Mouse (Mus musculus) myocyte (in vitro differentiated cells): ENCODE results near the gene Ugt1a8.

Experiments
- CEBPB ChIP-seq: IDR thresholded peaks from 2 replicates; pipeline ENCODE4 v1.6.1; 2011; ENCODE audit warnings: mild to moderate bottlenecking, moderate library complexity; ENCODE audit not compliant: poor library complexity, insufficient read depth, severe bottlenecking
- E2F4 ChIP-seq: IDR thresholded peaks from one replicate; pipeline ENCODE4 v1.6.1; 2011; ENCODE audit warnings: mild to moderate bottlenecking, control low read depth, moderate library complexity; ENCODE audit not compliant: insufficient read depth
- MAX ChIP-seq: IDR thresholded peaks from one replicate; pipeline ENCODE4 v1.6.1; 2011; ENCODE audit warnings: low read depth, mild to moderate bottlenecking, control low read depth
- MYOD1 ChIP-seq, 3 experiments: IDR thresholded peaks; one replicate each; pipeline ENCODE4 v1.6.1; 2011; ENCODE audit warnings: control low read depth in 2 of 3, low read depth in 2 of 3, mild to moderate bottlenecking in 2 of 3, moderate library complexity in 1 of 3; ENCODE audit not compliant: insufficient read length in 2 of 3, control insufficient read depth in 1 of 3
- MYOG ChIP-seq, 3 experiments: IDR thresholded peaks; one replicate each; pipeline ENCODE4 v1.6.1; 2011; ENCODE audit warnings: control low read depth in 2 of 3, low read depth in 2 of 3, mild to moderate bottlenecking in 2 of 3; ENCODE audit not compliant: insufficient read length in 2 of 3, control insufficient read depth in 1 of 3, insufficient read depth in 1 of 3
- POLR2A ChIP-seq: IDR thresholded peaks from one replicate; pipeline ENCODE4 v1.6.1; 2011; ENCODE audit warnings: low read depth, mild to moderate bottlenecking, control low read depth, moderate library complexity; ENCODE audit not compliant: insufficient read length
- POLR2AphosphoS2 ChIP-seq: IDR thresholded peaks from one replicate; pipeline ENCODE4 v1.6.1; 2011; ENCODE audit warnings: low read depth, control low read depth; ENCODE audit not compliant: insufficient read length
- REST ChIP-seq: IDR thresholded peaks from one replicate; pipeline ENCODE4 v1.6.1; 2011; ENCODE audit warnings: mild to moderate bottlenecking, control low read depth, moderate library complexity; ENCODE audit not compliant: insufficient read depth, insufficient read length
- SRF ChIP-seq: IDR thresholded peaks from one replicate; pipeline ENCODE4 v1.6.1; 2011; ENCODE audit warnings: low read depth; ENCODE audit not compliant: control insufficient read depth, insufficient read length
- TCF12 ChIP-seq: IDR thresholded peaks from one replicate; pipeline ENCODE4 v1.6.1; 2011; ENCODE audit warnings: mild to moderate bottlenecking, control low read depth; ENCODE audit not compliant: poor library complexity, insufficient read depth, severe bottlenecking
- TCF3 ChIP-seq: IDR thresholded peaks from one replicate; pipeline ENCODE4 v1.6.1; 2011; ENCODE audit warnings: low read depth, control low read depth; ENCODE audit not compliant: insufficient read length
- USF1 ChIP-seq: IDR thresholded peaks from one replicate; pipeline ENCODE4 v1.6.1; 2011; ENCODE audit warnings: low read depth, mild to moderate bottlenecking, control low read depth, moderate library complexity

- no peak for TF ChIP-seq POLR2A
- no peak for TF ChIP-seq POLR2AphosphoS2
- no peak for TF ChIP-seq TCF12
- TF ChIP-seq MAX, result no peak
- TF ChIP-seq CEBPB, result no peak
- no peak for TF ChIP-seq USF1
- no peak for TF ChIP-seq MYOG (IDR thresholded peaks at IDR 0.05; ENCODE audit: control insufficient read depth in 1 of 3, insufficient read depth in 1 of 3, insufficient read length in 2 of 3, low read depth in 2 of 3)
- no peak for TF ChIP-seq E2F4
- TF ChIP-seq MYOD1 (IDR thresholded peaks at IDR 0.05; ENCODE audit: control insufficient read depth in 1 of 3, insufficient read length in 2 of 3, low read depth in 2 of 3), result no peak
- TF ChIP-seq SRF, result no peak
- no peak for TF ChIP-seq REST
- TF ChIP-seq TCF3, result no peak
Observed at GRCm38 (mm10) chr1:88195687-88196086, 108.1 kb downstream of the Ugt1a8 start.
